Mouse (Mus musculus) midbrain, embryonic 12.5 days (tissue): ENCODE results near the gene Fgf8. TPM values are rescaled to one million over a fixed set of nuclear protein-coding genes. Genes with fewer than 3 reads are reported as not detected.
A peak's percentile ranks its signal among the peaks of the same experiment; 100 is the strongest.

Experiments used
- ATAC-seq: fragments of 200-750 bp; cut with Nextera tagmentation; 2 replicates; pipeline ENCODE4 v1.8.0; 2017; ENCODE audit warnings: low read depth, moderate TSS enrichment, moderate library complexity; ENCODE audit not compliant: low FRiP score
- H3K27ac ChIP-seq: fragments of 300-500 bp; sonication (generic); replicated peaks from 2 replicates; pipeline ENCODE4 v1.5.1; 2016; ENCODE audit warnings: mild to moderate bottlenecking
- H3K27me3 ChIP-seq: fragments of 300-500 bp; sonication (generic); 2 replicates; pipeline ENCODE4 v1.6.1; 2016; ENCODE audit warnings: mild to moderate bottlenecking
- H3K36me3 ChIP-seq: fragments of 300-500 bp; sonication (generic); 2 replicates; pipeline ENCODE4 v1.6.1; 2016
- H3K4me1 ChIP-seq: fragments of 300-500 bp; sonication (generic); 2 replicates; pipeline ENCODE4 v1.6.1; 2016
- H3K4me2 ChIP-seq: fragments of 300-500 bp; sonication (generic); replicated peaks from 2 replicates; pipeline ENCODE4 v1.6.1; 2016; ENCODE audit warnings: mild to moderate bottlenecking, moderate library complexity
- H3K4me3 ChIP-seq: fragments of 300-500 bp; sonication (generic); 2 replicates; pipeline ENCODE4 v1.5.1; 2016; ENCODE audit warnings: mild to moderate bottlenecking
- H3K9ac ChIP-seq: fragments of 300-500 bp; sonication (generic); replicated peaks from 2 replicates; pipeline ENCODE4 v1.6.1; 2016; ENCODE audit warnings: mild to moderate bottlenecking, moderate library complexity
- H3K9me3 ChIP-seq: fragments of 300-500 bp; sonication (generic); 2 replicates; pipeline ENCODE4 v1.6.1; 2016; ENCODE audit warnings: mild to moderate bottlenecking
- WGBS: fragments of 180-500 bp; shearing (Covaris S2); methylation state at CpG from one replicate; pipeline ENCODE4 v1.1.7; 2016; 5-methylcytosine and 5-hydroxymethylcytosine counted together
- polyA plus RNA-seq: library from polyadenylated mRNA; unstranded; fragments of >200 nt; fragmentation: Nextera tagmentation; extraction: Ambion mirVana; gene quantifications from 2 replicates; pipeline ENCODE4 v1.2.1, GENCODE M21; 2016

Fgf8 gene
- polyA plus RNA-seq, 1 experiment from 2014 or later: 4.3 TPM

GRCm38 (mm10) chr19:45781676-45782075, 39.0 kb upstream of the Fgf8 start:
- peak overlapping the region; percentile 99 for H3K4me3 ChIP-seq
- H3K4me2 ChIP-seq: peak overlapping the region; percentile 70
- H3K27me3 ChIP-seq: no peaks in the 10 kb centered on the region
- WGBS: 65% methylated on average over 8 of the region's 8 CpGs
- peaks cover 33% of the 10 kb centered on the region for H3K4me1 ChIP-seq
- peaks cover 38% of the 10 kb centered on the region for H3K36me3 ChIP-seq
- H3K9ac ChIP-seq: peak overlapping the region; percentile 7
- no peak overlapping the region for H3K27ac ChIP-seq
- ATAC-seq: no peak
- no peaks in the 10 kb centered on the region for H3K9me3 ChIP-seq

GRCm38 (mm10) chr19:45780350-45780915, 37.7 kb upstream of the Fgf8 start:
- Histone ChIP-seq H3K36me3 (peaks cover 50% of the 10 kb centered on the region), H3K27me3 (no peaks in the 10 kb centered on the region), H3K4me3 (0 out of 2 replicates have a peak overlapping the region, but pooled peaks have one; percentile 1), H3K27ac (no peak overlapping the region), H3K4me2 (peak overlapping the region; percentile 70), H3K4me1 (peaks cover 33% of the 10 kb centered on the region), H3K9me3 (no peaks in the 10 kb centered on the region), H3K9ac (no peak overlapping the region)
- no peak for ATAC-seq
- WGBS: 91% methylated on average over 13 of the region's 13 CpGs

- Histone ChIP-seq H3K4me3 (no peak overlapping the region), H3K27me3 (no peaks in the 10 kb centered on the region), H3K4me2 (no peak overlapping the region), H3K9ac (no peak overlapping the region), H3K36me3 (peaks cover 98% of the 10 kb centered on the region), H3K27ac (no peak overlapping the region), H3K4me1 (peaks cover 12% of the 10 kb centered on the region), H3K9me3 (no peaks in the 10 kb centered on the region)
- 86% methylated on average over 2 of the region's 2 CpGs for WGBS
- no peak for ATAC-seq
Observed at GRCm38 (mm10) chr19:45775486-45775885, 32.8 kb upstream of the Fgf8 start.

- no peaks in the 10 kb centered on the region for H3K4me1 ChIP-seq
- no peak overlapping the region for H3K4me2 ChIP-seq
- no peak overlapping the region for H3K9ac ChIP-seq
- no peak overlapping the region for H3K27ac ChIP-seq
- WGBS: 92% methylated on average over 5 of the region's 5 CpGs
- no peak overlapping the region for H3K4me3 ChIP-seq
- H3K27me3 ChIP-seq: no peaks in the 10 kb centered on the region
- H3K9me3 ChIP-seq: no peaks in the 10 kb centered on the region
- H3K36me3 ChIP-seq: peaks cover 97% of the 10 kb centered on the region
- ATAC-seq: no peak
Observed at GRCm38 (mm10) chr19:45771501-45771900, 28.8 kb upstream of the Fgf8 start.

- H3K9ac ChIP-seq: no peak overlapping the region
- WGBS: 93% methylated on average over 3 of the region's 3 CpGs
- peaks cover 91% of the 10 kb centered on the region for H3K36me3 ChIP-seq
- no peak overlapping the region for H3K4me2 ChIP-seq
- no peak overlapping the region for H3K4me3 ChIP-seq
- H3K27ac ChIP-seq: no peak overlapping the region
- H3K27me3 ChIP-seq: no peaks in the 10 kb centered on the region
- no peaks in the 10 kb centered on the region for H3K4me1 ChIP-seq
- no peak for ATAC-seq
- no peaks in the 10 kb centered on the region for H3K9me3 ChIP-seq
Observed at GRCm38 (mm10) chr19:45760810-45761209, 18.1 kb upstream of the Fgf8 start.

- Histone ChIP-seq H3K4me2 (no peak overlapping the region), H3K4me3 (no peak overlapping the region), H3K4me1 (no peaks in the 10 kb centered on the region), H3K36me3 (peaks cover 92% of the 10 kb centered on the region), H3K27ac (no peak overlapping the region), H3K9ac (no peak overlapping the region), H3K27me3 (no peaks in the 10 kb centered on the region), H3K9me3 (no peaks in the 10 kb centered on the region)
- 93% methylated on average over 5 of the region's 5 CpGs for WGBS
- no peak for ATAC-seq
Observed at GRCm38 (mm10) chr19:45758671-45759070, 16.0 kb upstream of the Fgf8 start.

GRCm38 (mm10) chr19:45753551-45753950, 10.8 kb upstream of the Fgf8 start:
- Histone ChIP-seq H3K4me3 (no peak overlapping the region), H3K9me3 (no peaks in the 10 kb centered on the region), H3K27me3 (peaks cover 3% of the 10 kb centered on the region), H3K4me2 (no peak overlapping the region), H3K4me1 (peaks cover 9% of the 10 kb centered on the region), H3K9ac (no peak overlapping the region), H3K27ac (no peak overlapping the region), H3K36me3 (peaks cover 70% of the 10 kb centered on the region)
- 90% methylated on average over 3 of the region's 3 CpGs for WGBS
- no peak for ATAC-seq

- peaks cover 19% of the 10 kb centered on the region for H3K4me1 ChIP-seq
- H3K9me3 ChIP-seq: no peaks in the 10 kb centered on the region
- H3K27ac ChIP-seq: no peak overlapping the region
- WGBS: 93% methylated on average over 7 of the region's 7 CpGs
- H3K27me3 ChIP-seq: peaks cover 15% of the 10 kb centered on the region
- peaks cover 53% of the 10 kb centered on the region for H3K36me3 ChIP-seq
- no peak overlapping the region for H3K4me3 ChIP-seq
- H3K4me2 ChIP-seq: no peak overlapping the region
- H3K9ac ChIP-seq: no peak overlapping the region
- ATAC-seq: no peak
Observed at GRCm38 (mm10) chr19:45751881-45752280, 9.2 kb upstream of the Fgf8 start.

GRCm38 (mm10) chr19:45749243-45750043, 6.7 kb upstream of the Fgf8 start, which contains the start of gene Npm3:
Gene Npm3 (minus strand): TSS chr19:45749591.
- H3K36me3 ChIP-seq: peaks cover 29% of the 10 kb centered on the region
- ATAC-seq: peak; percentile 80
- WGBS: under 1% methylated on average over 40 of the region's 60 CpGs

GRCm38 (mm10) chr19:45748691-45749242, 6.1 kb upstream of the Fgf8 start:
- 3% methylated on average over 33 of the region's 33 CpGs for WGBS
- peaks cover 22% of the 10 kb centered on the region for H3K36me3 ChIP-seq
- peak overlapping the region; percentile 94 for H3K4me3 ChIP-seq
- peak; percentile 13; the same call in 1 of the 2 replicates for ATAC-seq
- peak overlapping the region; percentile 99 for H3K4me2 ChIP-seq
- peaks cover 47% of the 10 kb centered on the region for H3K27me3 ChIP-seq
- peak overlapping the region; percentile 86 for H3K9ac ChIP-seq
- peaks cover 30% of the 10 kb centered on the region for H3K4me1 ChIP-seq
- no peak overlapping the region for H3K27ac ChIP-seq
- H3K9me3 ChIP-seq: no peaks in the 10 kb centered on the region

More at GRCm38 (mm10) chr19:45749243-45750043, 6.7 kb upstream of the Fgf8 start, which contains the start of gene Npm3:
- peak within 1 kb of the TSS; percentile 99 for H3K4me2 ChIP-seq
- no peaks in the 10 kb centered on the region for H3K9me3 ChIP-seq
- peaks cover 30% of the 10 kb centered on the region for H3K4me1 ChIP-seq
- no peak within 1 kb of the TSS for H3K27ac ChIP-seq
- peak within 1 kb of the TSS; percentile 86 for H3K9ac ChIP-seq
- peaks cover 40% of the 10 kb centered on the region for H3K27me3 ChIP-seq
- H3K4me3 ChIP-seq: peak within 1 kb of the TSS; percentile 94

GRCm38 (mm10) chr19:45748206-45748605, 5.5 kb upstream of the Fgf8 start:
- Histone ChIP-seq H3K9ac (peak overlapping the region; percentile 86; the same call in 1 of the 2 replicates), H3K27me3 (peaks cover 52% of the 10 kb centered on the region), H3K9me3 (no peaks in the 10 kb centered on the region), H3K36me3 (peaks cover 17% of the 10 kb centered on the region), H3K4me1 (peaks cover 30% of the 10 kb centered on the region), H3K4me2 (peak overlapping the region; percentile 99), H3K27ac (no peak overlapping the region), H3K4me3 (peak overlapping the region; percentile 94)
- ATAC-seq: no peak
- WGBS: 57% methylated on average over 9 of the region's 9 CpGs
